Mouse (Mus musculus): Measurements from ENCODE around the gene Magea2.
"Not testable (repeated sequence)": the region's sequence is repeated elsewhere in the genome, so short reads cannot be mapped to it uniquely, and the experiment has no call there.

Magea2 gene

GRCm38 (mm10) chrX:155093566-155093965 lies at the start of gene Magea2:
TSS of gene Magea2 (minus strand) at chrX:155093666.
- H3K9me3 ChIP-seq (ENCODE audit: low read length); H3K27me3 ChIP-seq (ENCODE audit: insufficient read depth, low read length); H3K4me1 ChIP-seq (replicated peaks; ENCODE audit: low read depth, low read length); H3K4me3 ChIP-seq (replicated peaks; ENCODE audit: low read length); H3K36me3 ChIP-seq (ENCODE audit: insufficient read depth, low read length): not testable (repeated sequence)

GRCm38 (mm10) chrX:155128312-155128711 lies 34.8 kb upstream of the Magea2 start, which contains the start of gene Cldn34b2:
TSS of gene Cldn34b2 (minus strand) at chrX:155128412.
- H3K36me3 ChIP-seq (ENCODE audit: insufficient read depth, low read length); H3K4me1 ChIP-seq (replicated peaks; ENCODE audit: low read depth, low read length); H3K27me3 ChIP-seq (ENCODE audit: insufficient read depth, low read length); H3K4me3 ChIP-seq (replicated peaks; ENCODE audit: low read length); H3K9me3 ChIP-seq (ENCODE audit: low read length): not testable (repeated sequence)

GRCm38 (mm10) chrX:155098024-155098423 lies 4.6 kb upstream of the Magea2 start:
- Histone ChIP-seq H3K9me3 (ENCODE audit: low read length) (no peaks in the 10 kb centered on the region), H3K27me3 (ENCODE audit: insufficient read depth, low read length) (no peaks in the 10 kb centered on the region), H3K36me3 (ENCODE audit: insufficient read depth, low read length) (no peaks in the 10 kb centered on the region), H3K4me3 (replicated peaks; ENCODE audit: low read length) (no peak overlapping the region), H3K4me1 (replicated peaks; ENCODE audit: low read depth, low read length) (no peaks in the 10 kb centered on the region)
- no peak for TF ChIP-seq NANOG (IDR thresholded peaks at IDR 0.05; ENCODE audit: borderline replicate concordance, low read length)
- TF ChIP-seq CTCF (conservative IDR thresholded peaks at IDR 0.05; ENCODE audit: low read length) = 0 out of 2 replicates have a peak, but pooled peaks have one; percentile 10

GRCm38 (mm10) chrX:155089693-155090092 lies 3.8 kb downstream of the Magea2 start, which contains the start of gene Magea1:
TSS of gene Magea1 (minus strand) at chrX:155089793.
- H3K9me3 ChIP-seq (ENCODE audit: low read length); H3K4me1 ChIP-seq (replicated peaks; ENCODE audit: low read depth, low read length); H3K36me3 ChIP-seq (ENCODE audit: insufficient read depth, low read length); H3K27me3 ChIP-seq (ENCODE audit: insufficient read depth, low read length); H3K4me3 ChIP-seq (replicated peaks; ENCODE audit: low read length): not testable (repeated sequence)

GRCm38 (mm10) chrX:155063045-155063444 lies 30.4 kb downstream of the Magea2 start, which contains the start of gene Magea5:
TSS of gene Magea5 (minus strand) at chrX:155063145.
- H3K4me1 ChIP-seq (replicated peaks; ENCODE audit: low read depth, low read length); H3K27me3 ChIP-seq (ENCODE audit: insufficient read depth, low read length); H3K4me3 ChIP-seq (replicated peaks; ENCODE audit: low read length); H3K9me3 ChIP-seq (ENCODE audit: low read length); H3K36me3 ChIP-seq (ENCODE audit: insufficient read depth, low read length): not testable (repeated sequence)

GRCm38 (mm10) chrX:154995750-154996149 lies 97.7 kb downstream of the Magea2 start, which contains the start of gene Magea8:
TSS of gene Magea8 (minus strand) at chrX:154995850.
- not testable (repeated sequence) for H3K4me3 ChIP-seq (replicated peaks; ENCODE audit: low read length); H3K27me3 ChIP-seq (ENCODE audit: insufficient read depth, low read length); H3K4me1 ChIP-seq (replicated peaks; ENCODE audit: low read depth, low read length)

More at GRCm38 (mm10) chrX:154995750-154996149, 97.7 kb downstream of the Magea2 start, which contains the start of gene Magea8:
- not testable (repeated sequence) for H3K9me3 ChIP-seq (ENCODE audit: low read length); H3K36me3 ChIP-seq (ENCODE audit: insufficient read depth, low read length)
